Mouse (Mus musculus) G1E (cell line): Measurements from ENCODE around the gene Ripor2.

ENCODE experiments used
- CTCF ChIP-seq: IDR thresholded peaks from 2 replicates; pipeline ENCODE4 v1.5.1; 2012; ENCODE audit warnings: low read depth, low read length, inconsistent platforms, mixed read lengths
- GATA1 ChIP-seq: IDR thresholded peaks from 2 replicates; pipeline ENCODE4 v1.6.1; 2012; ENCODE audit warnings: borderline replicate concordance, low read length, inconsistent platforms, mixed read lengths

- TF ChIP-seq GATA1 (no peak), CTCF (no peak)
These were observed 20.6 kb upstream of the Ripor2 start for GRCm38 (mm10) chr13:24561391-24561790.
